Mouse (Mus musculus) G1E (cell line): ENCODE data around the gene Galt.

ENCODE experiments used
- CTCF ChIP-seq: IDR thresholded peaks from 2 replicates; pipeline ENCODE4 v1.5.1; 2012; ENCODE audit warnings: low read depth, low read length, inconsistent platforms, mixed read lengths
- GATA1 ChIP-seq: IDR thresholded peaks from 2 replicates; pipeline ENCODE4 v1.6.1; 2012; ENCODE audit warnings: borderline replicate concordance, low read length, inconsistent platforms, mixed read lengths
- POLR2AphosphoS5 ChIP-seq: IDR thresholded peaks from 2 replicates; pipeline ENCODE4 v1.6.1; 2012; ENCODE audit warnings: low read depth, low read length, inconsistent platforms; ENCODE audit not compliant: insufficient replicate concordance
- TAL1 ChIP-seq: conservative IDR thresholded peaks from 2 replicates; pipeline ENCODE4 v1.6.1; 2012; ENCODE audit warnings: low read depth, low read length, inconsistent platforms, mixed read lengths

GRCm38 (mm10) chr4:41760911-41761310, 5.9 kb downstream of the Galt start:
- TF ChIP-seq CTCF = no peak
- no peak for TF ChIP-seq TAL1
- no peak for TF ChIP-seq GATA1
- TF ChIP-seq POLR2AphosphoS5 = no peak
